Mouse (Mus musculus) testis, postnatal 14 days (tissue): ENCODE measurements around the gene Olfr220.

ENCODE experiments used
- DNase-seq: peaks from one replicate; pipeline ENCODE4 v3.0.0; 2021; ENCODE audit warnings: low spot score

Olfr220 gene

GRCm38 (mm10) chr1:174441782-174442181 lies at the start of gene Olfr220:
Gene Olfr220 (plus strand): TSS chr1:174442082.
- DNase-seq = no peak

DNA sequence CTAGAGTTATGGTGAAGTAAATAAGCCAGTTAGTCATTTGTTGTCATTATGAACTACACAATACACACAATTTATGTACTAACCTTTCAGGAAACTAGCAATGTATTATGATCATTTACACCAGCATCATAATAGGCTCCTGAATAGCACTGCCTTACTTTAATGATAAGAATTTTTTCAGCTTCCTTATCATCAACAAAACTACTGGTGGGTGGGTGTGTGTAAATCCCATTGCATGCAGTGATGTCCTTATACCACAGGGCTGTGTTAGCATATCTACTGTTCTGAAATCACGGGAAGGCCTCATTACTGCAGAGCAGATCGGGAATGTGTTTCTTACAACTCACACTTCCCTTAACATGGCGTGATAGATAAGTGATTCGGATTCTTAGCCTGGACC lies 18.9 kb upstream of the Olfr220 start:
- DNase-seq = no peak

DNA sequence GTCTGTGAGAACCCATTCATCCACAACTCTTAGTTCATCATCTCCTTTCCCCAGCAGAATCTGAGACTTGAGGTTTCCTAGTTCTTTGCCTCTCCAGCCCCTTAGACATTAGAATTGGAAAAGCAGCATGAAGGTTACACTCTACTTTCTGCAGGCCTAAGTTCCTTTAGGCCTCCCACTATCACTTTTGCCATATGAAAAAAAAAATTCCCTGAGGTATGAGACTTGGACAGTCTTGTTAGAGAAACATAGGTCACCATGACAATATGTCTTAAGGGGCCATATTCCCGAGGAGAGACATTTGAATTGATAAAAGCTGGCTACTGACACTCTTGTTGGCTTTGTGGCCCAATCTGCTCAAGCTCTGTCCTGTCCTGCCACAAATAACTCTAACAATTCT lies 18.1 kb upstream of the Olfr220 start, which contains the start of gene Olfr414:
Gene Olfr414, plus strand, starts transcription at position 301 of the 400 bp plus-strand sequence.
- DNase-seq = no peak

DNA sequence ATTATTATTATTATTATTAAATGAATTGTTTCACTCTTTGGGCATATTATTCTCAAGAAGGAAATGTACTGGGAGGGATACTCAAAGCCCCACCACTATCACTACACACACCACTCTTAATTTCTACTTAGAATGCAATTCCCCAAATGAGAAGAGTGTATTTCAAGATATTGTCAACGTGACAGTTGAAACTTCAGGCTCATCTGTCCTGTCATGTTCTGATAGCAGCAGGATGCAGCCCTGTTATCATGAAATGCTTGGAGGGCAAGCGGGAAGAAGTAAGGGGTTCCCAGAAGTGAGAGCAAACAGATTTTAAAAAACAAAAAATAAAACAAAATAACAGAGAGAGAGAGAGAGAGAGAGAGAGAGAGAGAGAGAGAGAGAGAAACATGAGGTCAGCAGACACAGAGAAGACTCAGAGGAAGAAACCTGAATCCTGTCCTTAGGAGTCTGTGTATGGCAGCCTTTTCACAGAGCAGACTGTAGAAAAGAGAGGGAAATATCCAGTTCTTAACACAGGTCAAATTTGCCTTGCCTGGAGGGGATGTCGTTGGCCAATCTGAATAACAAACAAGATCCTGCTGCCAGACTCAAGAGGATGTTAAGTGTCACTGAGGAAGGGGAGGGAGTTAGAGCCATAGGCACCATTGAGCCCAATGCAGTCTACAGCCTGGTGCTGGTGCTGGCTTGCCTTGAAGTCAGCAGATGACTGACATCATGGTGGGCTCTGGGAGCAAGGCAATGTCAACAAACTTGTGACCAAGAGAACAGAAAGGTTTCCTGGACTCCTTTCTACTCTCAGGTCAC lies 15.5 kb upstream of the Olfr220 start:
- DNase-seq = no peak

DNA sequence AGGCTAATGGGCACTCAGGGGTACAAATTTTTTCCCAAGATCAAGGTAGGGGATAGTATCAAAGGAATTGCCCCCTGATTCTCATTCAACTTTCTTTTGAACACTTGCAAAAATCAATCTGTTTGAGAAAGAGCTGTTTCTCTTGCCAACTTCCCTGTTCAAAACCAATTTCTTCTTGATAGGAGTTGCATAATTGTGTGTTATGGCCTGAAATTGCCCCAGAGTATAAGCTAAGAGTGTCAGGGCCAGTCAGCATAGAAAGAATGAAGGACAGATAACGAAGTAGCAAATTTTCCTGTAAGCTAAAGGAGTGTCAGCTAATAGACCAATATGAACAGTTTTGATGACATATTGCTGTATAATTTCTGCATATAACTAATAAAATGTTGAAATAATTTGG lies 14.5 kb upstream of the Olfr220 start:
- DNase-seq = no peak

DNA sequence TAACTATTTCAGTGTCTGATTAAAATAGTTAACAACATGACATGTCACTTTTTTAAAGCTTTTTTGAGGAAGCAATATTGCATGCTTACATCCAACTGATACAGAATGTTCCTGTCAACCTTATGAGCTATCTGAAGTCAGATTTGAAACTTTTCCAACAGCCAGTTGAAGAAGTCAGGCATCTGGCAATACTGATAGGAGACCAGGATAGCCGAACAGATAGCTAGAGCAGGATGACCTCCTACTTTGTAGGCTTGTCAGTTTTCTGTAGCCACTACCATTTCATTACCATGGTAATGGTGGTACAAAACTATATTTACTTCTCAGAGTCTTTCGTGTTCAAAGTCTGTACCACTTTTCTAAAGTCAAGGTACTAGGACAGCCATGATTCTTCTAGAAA lies 13.5 kb upstream of the Olfr220 start:
- DNase-seq = no peak

DNA sequence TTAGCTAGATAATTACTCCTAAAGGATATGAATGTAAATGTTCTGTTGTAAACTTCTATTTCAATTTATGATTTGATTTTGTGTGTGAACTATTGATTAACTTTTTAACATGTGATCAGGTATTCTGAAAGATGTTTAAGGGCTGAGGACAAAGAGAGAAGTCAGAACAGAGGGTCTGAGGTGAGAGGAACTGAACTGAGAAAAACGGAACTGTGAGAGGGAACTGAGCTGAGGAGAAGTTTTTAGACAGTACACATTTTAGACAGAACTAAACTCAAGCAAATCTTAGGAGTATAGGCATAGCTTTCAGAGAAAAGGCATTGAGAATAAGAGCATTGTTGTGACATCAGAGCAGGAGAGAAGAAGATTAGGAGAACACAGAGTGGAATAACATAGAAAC lies 7.8 kb upstream of the Olfr220 start:
- no peak for DNase-seq

DNA sequence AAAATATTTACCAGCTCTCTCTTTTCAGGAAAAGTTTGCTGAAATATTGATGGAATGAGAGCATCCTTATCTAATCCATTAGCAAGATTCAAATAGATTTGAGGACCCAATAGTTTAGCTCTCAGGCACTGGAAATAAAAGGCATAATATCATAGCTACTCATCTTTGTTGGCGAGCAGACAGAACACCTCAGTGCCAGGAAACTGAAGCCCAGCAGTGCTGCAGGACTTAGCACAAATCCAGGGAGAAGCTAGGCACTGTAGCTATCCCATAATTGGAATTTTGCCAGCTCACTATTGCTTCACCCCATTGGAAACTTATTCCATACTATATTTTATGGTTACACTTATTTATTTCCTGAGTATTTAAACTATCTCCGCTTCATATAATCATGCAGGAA lies 13.2 kb downstream of the Olfr220 start:
- DNase-seq = no peak

DNA sequence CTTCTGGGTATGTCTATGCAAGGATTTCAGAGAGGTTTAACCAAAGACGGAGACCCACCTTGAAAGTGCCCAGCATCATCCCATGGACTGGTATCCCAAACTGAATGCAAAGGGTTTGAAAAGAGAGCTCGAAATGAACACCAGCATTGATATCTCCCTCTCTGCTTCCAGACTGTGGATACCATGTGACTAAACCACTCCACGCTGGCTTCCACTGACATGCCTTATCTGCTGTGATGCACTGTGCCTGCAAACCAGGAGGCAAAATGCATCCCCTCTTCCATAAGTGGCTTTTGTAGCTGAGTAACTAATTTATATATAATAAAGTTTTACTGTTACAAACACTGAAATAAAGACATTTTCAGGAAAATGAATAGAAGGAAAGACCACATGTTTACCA lies 23.5 kb downstream of the Olfr220 start:
- DNase-seq = no peak

- no peak for DNase-seq
Observed at GRCm38 (mm10) chr1:174466240-174466639, 24.4 kb downstream of the Olfr220 start.

DNA sequence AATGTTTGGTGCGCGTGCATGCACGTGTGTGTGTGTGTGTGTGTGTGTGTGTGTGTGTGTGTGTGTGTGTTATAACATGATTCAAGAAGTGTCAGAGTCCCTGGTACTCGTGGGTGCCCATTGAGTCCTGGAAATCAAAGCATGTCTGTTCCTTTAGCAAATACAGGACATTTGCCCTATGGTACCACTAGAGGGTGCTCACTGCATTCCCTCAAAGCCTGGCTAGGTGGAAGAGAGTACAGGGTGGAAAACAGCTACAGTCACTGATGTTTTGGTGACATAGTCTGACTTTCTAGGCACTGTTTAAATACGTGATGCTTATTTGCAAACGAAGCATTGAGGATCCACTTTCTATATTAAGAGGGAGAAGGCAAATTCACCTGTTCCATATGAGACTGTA lies 27.9 kb downstream of the Olfr220 start:
- DNase-seq = no peak

GRCm38 (mm10) chr1:174482567-174482966 lies 40.7 kb downstream of the Olfr220 start:
- DNase-seq = no peak

- no peak for DNase-seq
Observed at GRCm38 (mm10) chr1:174500064-174500463, 58.2 kb downstream of the Olfr220 start.
